Mouse (Mus musculus): ENCODE measurements around the gene Zbtb20. TPM values are rescaled to one million over a fixed set of nuclear protein-coding genes. Genes with fewer than 3 reads are reported as not detected.

Zbtb20 gene
- 5.9 and 7.5 TPM in 2 replicates for polyA plus RNA-seq (2012; rRNA removed)

- Histone ChIP-seq H3K27ac (ENCODE audit: control insufficient read depth, insufficient read depth, low read depth, low read length) (peak within 1 kb of the TSS; percentile 92), H3K27me3 (ENCODE audit: control insufficient read depth, insufficient read depth, low read length) (no peaks in the 10 kb centered on the region), H3K4me3 (ENCODE audit: control insufficient read depth, low read depth, low read length) (peak within 1 kb of the TSS; percentile 82), H3K4me1 (ENCODE audit: control insufficient read depth, insufficient read depth, low read length) (peaks cover 5% of the 10 kb centered on the region; the same call in 1 of the 2 replicates), H3K36me3 (ENCODE audit: control insufficient read depth, insufficient read depth, low read length) (no peaks in the 10 kb centered on the region)
- TF ChIP-seq POLR2A (IDR thresholded peaks at IDR 0.05; ENCODE audit: control insufficient read depth, low read depth, low read length), result no peak
- no peak for TF ChIP-seq CTCF (IDR thresholded peaks at IDR 0.05; ENCODE audit: control insufficient read depth, insufficient read depth, insufficient replicate concordance, low read depth, low read length)
Measured at GRCm38 (mm10) chr16:42875852-42875980, at the start of gene Zbtb20. Gene Zbtb20, plus strand, starts transcription at chr16:42875881.

- Histone ChIP-seq H3K4me3 (ENCODE audit: control insufficient read depth, low read depth, low read length) (no peak overlapping the region), H3K36me3 (ENCODE audit: control insufficient read depth, insufficient read depth, low read length) (no peaks in the 10 kb centered on the region), H3K27ac (ENCODE audit: control insufficient read depth, insufficient read depth, low read depth, low read length) (no peak overlapping the region), H3K4me1 (ENCODE audit: control insufficient read depth, insufficient read depth, low read length) (no peaks in the 10 kb centered on the region), H3K27me3 (ENCODE audit: control insufficient read depth, insufficient read depth, low read length) (no peaks in the 10 kb centered on the region)
- TF ChIP-seq POLR2A (IDR thresholded peaks at IDR 0.05; ENCODE audit: control insufficient read depth, low read depth, low read length) (no peak), CTCF (IDR thresholded peaks at IDR 0.05; ENCODE audit: control insufficient read depth, insufficient read depth, insufficient replicate concordance, low read depth, low read length) (no peak)
Measured at GRCm38 (mm10) chr16:42835940-42836339, 39.7 kb upstream of the Zbtb20 start.

- Histone ChIP-seq H3K27me3 (ENCODE audit: control insufficient read depth, insufficient read depth, low read length) (no peaks in the 10 kb centered on the region), H3K4me3 (ENCODE audit: control insufficient read depth, low read depth, low read length) (no peak overlapping the region), H3K27ac (ENCODE audit: control insufficient read depth, insufficient read depth, low read depth, low read length) (no peak overlapping the region), H3K36me3 (ENCODE audit: control insufficient read depth, insufficient read depth, low read length) (no peaks in the 10 kb centered on the region), H3K4me1 (ENCODE audit: control insufficient read depth, insufficient read depth, low read length) (no peaks in the 10 kb centered on the region)
- TF ChIP-seq CTCF (IDR thresholded peaks at IDR 0.05; ENCODE audit: control insufficient read depth, insufficient read depth, insufficient replicate concordance, low read depth, low read length), result no peak
- TF ChIP-seq POLR2A (IDR thresholded peaks at IDR 0.05; ENCODE audit: control insufficient read depth, low read depth, low read length), result no peak
Measured at GRCm38 (mm10) chr16:42836404-42837120, 39.1 kb upstream of the Zbtb20 start.

- H3K27me3 ChIP-seq (ENCODE audit: control insufficient read depth, insufficient read depth, low read length), result no peaks in the 10 kb centered on the region
- no peak for TF ChIP-seq CTCF (IDR thresholded peaks at IDR 0.05; ENCODE audit: control insufficient read depth, insufficient read depth, insufficient replicate concordance, low read depth, low read length)
- no peak for TF ChIP-seq POLR2A (IDR thresholded peaks at IDR 0.05; ENCODE audit: control insufficient read depth, low read depth, low read length)
- H3K4me3 ChIP-seq (ENCODE audit: control insufficient read depth, low read depth, low read length), result no peak overlapping the region
- no peak overlapping the region for H3K27ac ChIP-seq (ENCODE audit: control insufficient read depth, insufficient read depth, low read depth, low read length)
- no peaks in the 10 kb centered on the region for H3K4me1 ChIP-seq (ENCODE audit: control insufficient read depth, insufficient read depth, low read length)
- H3K36me3 ChIP-seq (ENCODE audit: control insufficient read depth, insufficient read depth, low read length), result no peaks in the 10 kb centered on the region
Measured at GRCm38 (mm10) chr16:42838226-42838625, 37.5 kb upstream of the Zbtb20 start.

- H3K4me3 ChIP-seq (ENCODE audit: control insufficient read depth, low read depth, low read length), result no peak overlapping the region
- no peaks in the 10 kb centered on the region for H3K4me1 ChIP-seq (ENCODE audit: control insufficient read depth, insufficient read depth, low read length)
- TF ChIP-seq CTCF (IDR thresholded peaks at IDR 0.05; ENCODE audit: control insufficient read depth, insufficient read depth, insufficient replicate concordance, low read depth, low read length) (no peak), POLR2A (IDR thresholded peaks at IDR 0.05; ENCODE audit: control insufficient read depth, low read depth, low read length) (no peak)
- H3K27ac ChIP-seq (ENCODE audit: control insufficient read depth, insufficient read depth, low read depth, low read length), result no peak overlapping the region
- no peaks in the 10 kb centered on the region for H3K36me3 ChIP-seq (ENCODE audit: control insufficient read depth, insufficient read depth, low read length)
- H3K27me3 ChIP-seq (ENCODE audit: control insufficient read depth, insufficient read depth, low read length), result no peaks in the 10 kb centered on the region
Measured at GRCm38 (mm10) chr16:42857564-42858183, 18.0 kb upstream of the Zbtb20 start.

GRCm38 (mm10) chr16:42859251-42859650, 16.4 kb upstream of the Zbtb20 start:
- Histone ChIP-seq H3K4me1 (ENCODE audit: control insufficient read depth, insufficient read depth, low read length) (no peaks in the 10 kb centered on the region), H3K27me3 (ENCODE audit: control insufficient read depth, insufficient read depth, low read length) (no peaks in the 10 kb centered on the region), H3K27ac (ENCODE audit: control insufficient read depth, insufficient read depth, low read depth, low read length) (no peak overlapping the region), H3K4me3 (ENCODE audit: control insufficient read depth, low read depth, low read length) (no peak overlapping the region), H3K36me3 (ENCODE audit: control insufficient read depth, insufficient read depth, low read length) (no peaks in the 10 kb centered on the region)
- TF ChIP-seq CTCF (IDR thresholded peaks at IDR 0.05; ENCODE audit: control insufficient read depth, insufficient read depth, insufficient replicate concordance, low read depth, low read length), result no peak
- no peak for TF ChIP-seq POLR2A (IDR thresholded peaks at IDR 0.05; ENCODE audit: control insufficient read depth, low read depth, low read length)

GRCm38 (mm10) chr16:42863231-42863630, 12.4 kb upstream of the Zbtb20 start:
- H3K27ac ChIP-seq (ENCODE audit: control insufficient read depth, insufficient read depth, low read depth, low read length), result no peak overlapping the region
- H3K4me1 ChIP-seq (ENCODE audit: control insufficient read depth, insufficient read depth, low read length), result no peaks in the 10 kb centered on the region
- no peaks in the 10 kb centered on the region for H3K27me3 ChIP-seq (ENCODE audit: control insufficient read depth, insufficient read depth, low read length)
- no peak for TF ChIP-seq POLR2A (IDR thresholded peaks at IDR 0.05; ENCODE audit: control insufficient read depth, low read depth, low read length)
- TF ChIP-seq CTCF (IDR thresholded peaks at IDR 0.05; ENCODE audit: control insufficient read depth, insufficient read depth, insufficient replicate concordance, low read depth, low read length), result no peak
- no peak overlapping the region for H3K4me3 ChIP-seq (ENCODE audit: control insufficient read depth, low read depth, low read length)
- H3K36me3 ChIP-seq (ENCODE audit: control insufficient read depth, insufficient read depth, low read length), result no peaks in the 10 kb centered on the region
